Mouse (Mus musculus): ENCODE measurements around the gene Lax1. TPM values are rescaled to one million over a fixed set of nuclear protein-coding genes. Genes with fewer than 3 reads are reported as not detected.

The Lax1 gene
- polyA plus RNA-seq, 1 experiment, result not detected

DNA sequence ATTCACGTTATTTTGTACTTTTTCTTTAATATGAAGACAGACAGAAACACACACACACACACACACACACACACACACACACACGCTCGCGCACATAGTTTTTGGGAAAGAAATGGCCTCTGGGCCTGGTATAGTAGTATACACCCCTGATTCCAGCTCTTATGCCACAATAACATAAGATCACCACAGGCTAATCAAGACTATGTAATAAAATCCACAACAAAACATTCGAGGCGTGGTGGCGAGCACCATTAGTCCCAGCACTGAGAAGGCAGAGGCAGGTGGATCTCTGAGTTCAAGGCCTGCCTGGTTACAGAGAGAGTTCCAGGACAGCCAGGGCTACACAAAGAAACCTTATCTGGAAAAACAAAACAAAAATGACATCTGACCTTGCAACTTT lies 27.0 kb downstream of the Lax1 start:
- no peak for TF ChIP-seq GATA1 (IDR thresholded peaks at IDR 0.05; ENCODE audit: low read length)

DNA sequence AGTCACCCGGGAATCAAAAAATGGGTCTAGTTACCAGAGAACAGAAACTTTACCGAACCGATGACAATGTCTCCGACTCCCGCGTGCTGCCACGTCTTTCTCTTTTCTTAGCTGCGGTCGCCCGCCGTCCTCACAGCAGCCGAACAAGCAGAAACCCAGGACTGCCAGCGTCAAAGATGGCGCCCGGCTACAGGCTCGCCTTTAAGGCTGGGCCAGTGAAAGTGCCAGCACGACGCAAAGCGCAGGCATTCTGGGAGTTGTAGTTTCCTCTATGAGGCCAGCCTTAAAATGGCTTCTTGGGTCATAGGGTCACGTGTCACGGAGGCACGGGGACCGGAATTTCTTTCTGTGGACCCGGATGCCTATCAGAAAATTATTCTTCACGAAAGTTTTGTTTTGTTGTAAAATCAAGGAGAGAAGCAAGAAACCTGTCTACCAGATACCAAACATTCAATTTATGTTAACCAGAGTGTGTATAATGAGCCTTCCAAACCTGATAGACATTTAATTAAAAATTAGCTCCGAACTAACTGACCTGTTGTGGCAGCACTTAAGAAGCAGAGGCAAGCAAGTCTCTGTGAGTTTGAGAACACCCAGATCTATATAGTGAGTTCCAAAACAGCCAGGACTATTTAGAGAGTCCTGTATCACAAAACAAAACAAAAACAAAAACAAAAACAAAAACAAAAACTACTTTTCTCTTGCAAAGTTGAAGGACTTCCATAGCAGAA lies 28.5 kb downstream of the Lax1 start, which contains the start of gene Gm38394:
TSS of gene Gm38394 (minus strand) at position 116 of the 731 bp plus-strand sequence.
- TF ChIP-seq GATA1 (IDR thresholded peaks at IDR 0.05; ENCODE audit: low read length), result no peak

DNA sequence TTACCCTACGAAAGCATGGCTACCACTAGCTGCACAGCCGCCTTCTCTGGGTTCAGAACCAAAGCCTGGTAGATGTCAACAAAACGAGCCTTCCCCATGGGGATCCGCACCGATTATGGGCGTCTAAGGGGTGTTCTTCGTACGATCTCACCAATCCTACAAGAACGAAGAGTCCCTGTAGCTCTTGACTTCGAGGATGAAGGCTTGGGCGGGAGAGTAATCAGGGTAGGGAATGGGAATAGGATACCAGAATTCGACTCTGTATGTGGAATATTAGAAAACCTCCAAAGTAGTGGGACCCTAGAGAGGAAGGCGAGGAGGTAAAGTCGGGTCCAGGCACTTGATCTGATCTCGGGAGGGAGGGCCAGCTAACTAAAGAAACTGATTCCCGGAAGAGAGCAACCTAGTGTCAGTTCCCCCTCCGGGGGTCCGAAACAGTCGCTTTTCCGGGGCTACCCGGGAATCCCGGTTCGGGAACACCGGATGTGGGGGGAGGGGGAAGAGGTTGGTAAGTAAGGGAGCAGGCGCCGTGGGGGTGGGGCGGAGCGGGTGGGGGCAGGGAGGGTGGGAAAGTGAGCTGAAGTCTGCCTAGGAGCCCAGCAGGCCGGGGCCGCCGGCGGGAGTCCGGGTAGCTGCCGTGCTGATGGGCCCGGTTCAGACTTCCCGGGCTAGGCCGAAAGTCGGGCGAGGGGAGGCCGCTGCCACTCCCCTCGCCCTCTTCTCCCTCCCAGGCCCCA lies 29.3 kb downstream of the Lax1 start, which contains the start of gene Zbed6:
TSS of gene Zbed6 (minus strand) at position 420 of the 737 bp plus-strand sequence.
- TF ChIP-seq GATA1 (IDR thresholded peaks at IDR 0.05; ENCODE audit: low read length), result no peak

DNA sequence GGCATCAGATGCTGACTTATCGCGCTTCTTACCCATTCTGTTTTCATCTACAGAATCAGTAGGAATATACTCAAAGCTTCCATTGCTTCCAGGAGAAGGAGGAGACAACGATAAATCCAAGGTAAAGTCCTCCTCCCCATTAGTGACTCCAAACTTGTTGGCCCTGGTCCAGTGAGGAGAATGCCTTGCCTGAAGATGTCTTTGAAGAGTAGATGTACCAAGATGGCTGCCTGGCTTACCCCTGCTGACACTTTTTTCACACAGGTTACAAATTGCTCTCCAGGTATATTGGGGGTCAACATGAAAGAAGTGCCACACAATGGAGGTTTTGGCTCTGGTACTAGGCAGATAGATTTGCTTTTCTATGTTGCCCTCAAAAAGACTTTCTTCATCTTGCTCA lies 31.0 kb downstream of the Lax1 start:
- TF ChIP-seq GATA1 (IDR thresholded peaks at IDR 0.05; ENCODE audit: low read length), result no peak

DNA sequence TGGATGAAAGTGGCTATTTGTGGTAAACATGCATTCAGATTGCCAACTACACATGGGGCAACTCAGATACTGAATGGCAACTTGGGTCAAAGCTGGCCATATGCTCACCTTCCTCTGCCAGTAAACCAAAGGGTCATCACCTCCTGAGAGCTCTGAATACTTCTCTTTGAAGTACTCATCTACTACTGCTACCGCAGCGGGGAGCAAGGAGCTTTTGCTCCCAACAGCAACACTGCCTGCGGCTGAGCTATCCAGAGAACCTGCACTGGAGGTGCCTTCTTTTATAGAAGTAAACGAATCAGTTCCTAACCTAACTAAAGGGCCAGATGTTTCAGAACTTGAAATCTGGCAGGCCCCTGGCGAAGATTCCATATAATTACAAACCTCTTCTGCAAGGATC lies 33.1 kb downstream of the Lax1 start:
- TF ChIP-seq GATA1 (IDR thresholded peaks at IDR 0.05; ENCODE audit: low read length), result no peak

DNA sequence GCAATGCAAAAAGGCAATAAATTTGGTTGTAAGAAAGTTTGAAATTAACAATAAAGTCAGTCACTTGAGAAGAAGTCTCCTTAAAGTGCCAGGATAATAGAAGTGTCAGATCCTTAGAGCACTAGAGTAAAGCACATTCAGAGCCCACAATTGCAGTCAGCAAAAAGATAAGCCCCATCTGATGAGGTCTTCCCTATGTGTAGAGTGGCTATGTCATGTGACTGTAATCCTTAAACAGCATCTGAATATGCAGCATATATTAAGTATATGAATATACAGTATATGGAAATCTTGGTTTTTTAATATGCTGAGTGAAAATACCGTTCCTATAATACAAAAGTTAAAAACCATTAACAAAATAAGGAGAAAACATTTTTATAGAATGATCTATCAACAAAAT lies 36.9 kb downstream of the Lax1 start:
- TF ChIP-seq GATA1 (IDR thresholded peaks at IDR 0.05; ENCODE audit: low read length), result no peak

DNA sequence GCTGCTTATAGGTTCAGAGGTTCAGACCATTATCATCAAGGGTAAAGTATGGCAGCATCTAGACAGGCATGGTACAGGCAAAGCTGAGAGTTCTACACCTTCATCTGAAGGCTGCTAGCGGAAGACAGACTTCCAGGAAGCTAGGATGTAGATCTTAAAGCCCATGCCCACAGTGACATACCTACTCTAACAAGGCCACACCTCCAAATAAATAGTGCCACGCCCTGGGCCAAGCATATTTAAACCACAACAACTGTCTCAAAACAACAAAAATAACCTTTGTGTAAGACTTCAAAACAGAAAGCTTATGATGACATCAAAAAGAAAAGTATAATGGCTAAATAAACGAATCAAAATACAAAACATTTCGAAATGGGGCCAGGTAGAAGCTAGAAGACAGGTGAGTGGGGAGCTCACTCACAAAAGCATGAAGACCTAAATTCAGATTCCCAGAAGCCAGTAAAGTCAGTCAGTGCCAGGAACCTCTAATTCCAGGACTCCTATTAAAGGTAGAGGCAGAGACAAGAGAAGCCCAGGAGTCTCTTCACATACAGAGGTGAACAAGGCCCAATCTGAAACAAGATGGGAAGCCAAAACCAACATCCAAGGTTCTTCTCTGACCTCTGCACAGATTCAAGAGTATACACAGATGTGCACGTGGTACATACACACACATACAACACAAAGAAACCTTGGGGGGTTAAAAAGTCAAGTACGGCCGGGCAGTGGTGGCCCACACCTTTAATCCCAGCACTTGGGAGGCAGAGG lies 39.4 kb downstream of the Lax1 start:
- no peak for TF ChIP-seq GATA1 (IDR thresholded peaks at IDR 0.05; ENCODE audit: low read length)

DNA sequence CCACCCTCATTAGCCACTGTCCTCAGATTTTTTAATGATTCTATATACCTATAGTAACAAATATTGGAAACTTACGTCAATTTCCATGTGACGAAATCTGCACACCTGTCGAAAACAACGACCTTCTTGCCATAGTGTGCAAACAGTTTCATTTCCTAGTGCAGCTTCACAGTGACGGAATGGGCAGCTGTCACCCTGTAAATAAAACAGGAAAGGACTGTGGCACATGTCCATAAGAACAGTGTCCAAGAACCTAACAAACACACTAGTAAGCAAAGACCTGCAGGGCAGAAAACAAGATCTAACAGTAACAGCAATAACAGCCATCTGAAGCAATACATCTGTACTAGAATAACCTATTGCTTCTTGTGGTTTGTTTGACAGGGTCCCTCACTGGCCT lies 44.3 kb downstream of the Lax1 start:
- TF ChIP-seq GATA1 (IDR thresholded peaks at IDR 0.05; ENCODE audit: low read length), result no peak

DNA sequence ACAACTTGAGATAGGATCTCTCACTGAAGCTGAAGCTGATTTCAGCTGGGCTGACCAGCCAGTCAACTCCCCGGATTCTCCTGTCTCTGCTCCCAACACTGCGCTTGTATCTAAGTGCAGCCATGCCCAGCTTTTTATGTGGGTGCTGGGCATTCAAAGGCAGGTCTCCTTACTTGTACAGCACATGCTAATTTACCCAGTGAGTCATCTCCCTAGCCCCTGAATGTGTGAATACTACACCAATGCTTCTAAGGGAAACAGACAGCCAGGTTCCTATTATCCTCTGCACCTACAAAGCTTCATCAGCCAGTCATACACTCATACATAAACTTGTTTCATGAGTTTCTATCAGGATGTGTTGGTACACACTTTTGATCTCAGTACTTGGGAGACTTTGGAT lies 48.7 kb downstream of the Lax1 start:
- no peak for TF ChIP-seq GATA1 (IDR thresholded peaks at IDR 0.05; ENCODE audit: low read length)

DNA sequence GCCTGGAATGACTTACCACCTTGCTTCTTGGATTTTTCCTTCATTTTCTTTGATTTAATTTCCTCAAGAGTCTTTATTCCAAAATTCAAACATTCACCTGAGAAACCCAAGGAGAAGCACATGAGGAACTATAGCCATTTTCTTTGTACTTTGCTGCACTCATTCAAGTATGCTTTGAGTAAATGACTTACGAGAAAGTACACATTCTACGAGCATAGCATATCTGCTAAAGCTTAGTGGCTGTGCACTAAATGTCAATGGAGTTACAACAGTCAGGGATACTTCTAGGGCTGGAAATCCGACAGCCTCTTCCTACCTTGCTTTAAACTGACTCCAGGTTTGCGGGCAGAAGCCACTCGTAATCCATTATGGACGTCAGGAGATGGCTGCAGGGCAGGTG lies 51.4 kb downstream of the Lax1 start:
- TF ChIP-seq GATA1 (IDR thresholded peaks at IDR 0.05; ENCODE audit: low read length), result no peak

DNA sequence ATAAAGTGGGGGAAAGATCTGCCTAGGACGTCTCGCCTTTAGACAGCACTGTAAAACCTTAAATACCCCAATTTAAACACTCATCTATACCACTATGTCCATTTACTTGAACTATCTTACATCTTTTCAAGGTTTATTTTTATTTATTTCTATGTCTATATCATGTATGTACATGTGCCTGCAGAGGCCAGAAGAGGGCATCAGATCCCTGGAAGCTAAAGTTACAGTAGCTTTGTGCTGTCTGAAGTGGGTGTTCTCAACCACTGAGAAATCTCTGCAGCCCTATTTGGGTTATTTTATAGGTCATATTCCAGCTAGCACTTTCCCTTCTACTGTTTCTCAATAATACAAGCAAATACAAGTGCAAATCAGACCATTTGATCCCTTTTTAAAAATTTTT lies 57.7 kb downstream of the Lax1 start:
- no peak for TF ChIP-seq GATA1 (IDR thresholded peaks at IDR 0.05; ENCODE audit: low read length)

Other genes with a start within 250 kb of the Lax1 start
- 25.2 and 41.5 TPM in 2 replicates for gene Snrpe, start 79.8 kb downstream of the Lax1 start, polyA plus RNA-seq (2012)
- not detected in 2 replicates for gene Zbed6, start 29.2 kb downstream of the Lax1 start, polyA plus RNA-seq (2012)
- 5.6 and 6.4 TPM in 2 replicates for gene Gm38394, start 28.8 kb downstream of the Lax1 start, polyA plus RNA-seq (2012)
- gene Atp2b4, start 110.9 kb upstream of the Lax1 start, polyA plus RNA-seq (2012), result 45.4 and 53.5 TPM in 2 replicates
- gene Optc, start 217.9 kb upstream of the Lax1 start, polyA plus RNA-seq (2012), result 0.15 TPM in 1 of 2 replicates, not detected in the other
- 0.13 and 0.15 TPM in 2 replicates for gene Prelp, start 231.3 kb upstream of the Lax1 start, polyA plus RNA-seq (2012)

All from G1E-ER4 (cell line).